18 mouse cellular contexts compared by ENCODE assay signal in the genomic region with DNA sequence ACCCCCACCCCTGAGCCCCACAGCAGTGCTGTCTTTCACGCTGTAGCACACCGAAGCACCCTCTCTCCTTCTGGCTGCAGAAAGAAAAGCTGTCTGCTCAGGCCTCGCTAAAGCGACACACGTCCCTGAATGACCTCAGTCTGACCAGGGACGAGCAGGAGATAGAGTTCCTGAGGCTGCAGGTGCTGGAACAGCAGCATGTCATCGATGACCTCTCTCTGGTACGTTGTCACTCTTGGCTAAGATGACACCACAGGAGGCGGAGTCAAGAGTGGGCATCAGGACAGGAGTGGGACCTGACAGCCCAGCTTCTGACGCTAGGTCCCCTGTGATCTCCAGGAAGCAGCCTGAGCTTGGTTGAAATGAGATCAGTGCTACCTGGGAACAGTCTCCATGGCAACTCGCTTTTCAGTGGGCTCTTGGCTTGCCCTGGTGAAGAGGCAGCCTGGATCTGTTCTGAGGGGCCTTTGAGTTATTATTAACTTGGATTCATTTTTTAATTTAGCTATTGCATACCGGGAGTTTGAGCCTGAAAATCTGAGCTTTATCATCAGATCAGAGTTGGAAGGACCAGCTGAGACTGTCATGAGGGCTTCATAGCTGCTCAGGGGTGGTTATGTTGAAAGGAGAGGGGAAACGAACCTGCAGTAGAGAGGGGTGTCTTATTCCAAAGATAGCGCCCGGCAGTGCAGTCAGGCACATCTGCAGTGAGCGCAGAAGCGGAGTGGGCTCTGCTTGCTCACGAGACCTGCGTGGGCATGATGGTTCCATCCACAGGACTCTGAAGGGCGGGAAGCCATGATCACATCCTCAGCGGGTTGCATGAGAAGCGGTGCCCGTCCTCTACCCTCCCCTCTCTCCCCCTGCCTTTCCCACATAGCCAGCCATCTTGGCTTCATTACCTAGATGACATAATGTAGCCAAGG. TPM values are rescaled to one million over a fixed set of nuclear protein-coding genes. Genes with fewer than 3 reads are reported as not detected.
DNase-seq lines count a peak whose midpoint lies in the region; ATAC-seq and TF ChIP-seq lines count a peak whose summit lies in the region.
"Had no signal": no experiment of that assay in that cellular context is flagged by ENCODE, and none has a peak within 500 bp of the region (broad histone marks: within the 10 kb centered on the region; RNA-seq: fewer than 3 reads in every experiment).

No protein-coding gene starts in this region.

- TF ChIP-seq CTCF in brain, embryonic 14.5 days (IDR thresholded peaks at IDR 0.05; ENCODE audit: borderline replicate concordance, extremely low read depth, insufficient read depth, insufficient read length), result no peak

- DNase-seq in layer of hippocampus, adult 9-11 months, result peak; percentile 72
- DNase-seq in layer of hippocampus, postnatal 10 days (ENCODE audit: low spot score in 2 of 2), result no peak
- peak; percentile 82 for DNase-seq in brain, embryonic 14.5 days (ENCODE audit: low read depth)
- DNase-seq in kidney, postnatal 10 days, result no peak
- DNase-seq in kidney, adult 8-10 months, result no peak
- DNase-seq: cerebellum, adult 9-11 months; lung, embryonic 14.5 days; thymus, postnatal 36 days had no signal

- no peak overlapping the region for H3K4me2 ChIP-seq in forebrain, embryonic 16.5 days (ENCODE audit: low read length)
- H3K4me2 ChIP-seq in midbrain, embryonic 16.5 days (ENCODE audit: low read length), result no peak overlapping the region
- H3K4me2 ChIP-seq: embryonic facial prominence, embryonic 13.5 days; intestine, embryonic 15.5 days; limb, embryonic 15.5 days; lung, embryonic 14.5 days; neural tube, embryonic 12.5 days; stomach, embryonic 15.5 days had no signal

- H3K36me3 ChIP-seq in forebrain, embryonic 16.5 days (ENCODE audit: control insufficient read depth, insufficient read depth), result no peaks in the 10 kb centered on the region
- H3K36me3 ChIP-seq in midbrain, embryonic 16.5 days (ENCODE audit: control insufficient read depth, insufficient read depth, low read length), result 0 out of 2 replicates have a peak, but pooled peaks cover 2% of the 10 kb centered on the region
- H3K36me3 ChIP-seq: embryonic facial prominence, embryonic 13.5 days; intestine, embryonic 15.5 days; limb, embryonic 15.5 days; neural tube, embryonic 12.5 days; stomach, embryonic 15.5 days had no signal

- peak; percentile 31; the same call in 1 of the 2 replicates for ATAC-seq in forebrain, embryonic 16.5 days
- peak; percentile 81 for ATAC-seq in midbrain, embryonic 16.5 days
- ATAC-seq: CD4-positive, CD25-positive, alpha-beta regulatory T cell, adult 4 months; intestine, embryonic 15.5 days had no signal

- 75% methylated on average over 23 of the region's 23 CpGs for WGBS in forebrain, embryonic 16.5 days
- 59% methylated on average over 23 of the region's 23 CpGs for WGBS in midbrain, embryonic 16.5 days

- 0 out of 2 replicates have a peak, but pooled peaks cover 9% of the 10 kb centered on the region for H3K4me1 ChIP-seq in forebrain, embryonic 16.5 days (replicated peaks; ENCODE audit: control insufficient read depth, insufficient read depth, low read length)
- H3K4me1 ChIP-seq in midbrain, embryonic 16.5 days (ENCODE audit: control insufficient read depth, insufficient read depth, low read length), result peaks cover 25% of the 10 kb centered on the region
- H3K4me1 ChIP-seq: embryonic facial prominence, embryonic 13.5 days; intestine, embryonic 15.5 days; limb, embryonic 15.5 days; neural tube, embryonic 12.5 days; stomach, embryonic 15.5 days had no signal

- no peak overlapping the region for H3K4me3 ChIP-seq in forebrain, embryonic 16.5 days (replicated peaks; ENCODE audit: low read length)
- H3K4me3 ChIP-seq in midbrain, embryonic 16.5 days (ENCODE audit: low read depth, low read length), result no peak overlapping the region
- H3K4me3 ChIP-seq: embryonic facial prominence, embryonic 13.5 days; intestine, embryonic 15.5 days; limb, embryonic 15.5 days; neural tube, embryonic 12.5 days; stomach, embryonic 15.5 days had no signal

- no peaks in the 10 kb centered on the region for H3K9me3 ChIP-seq in forebrain, embryonic 16.5 days (ENCODE audit: control insufficient read depth, low read length)
- no peaks in the 10 kb centered on the region for H3K9me3 ChIP-seq in midbrain, embryonic 16.5 days (replicated peaks; ENCODE audit: control insufficient read depth, low read length, poor library complexity, severe bottlenecking)
- H3K9me3 ChIP-seq: embryonic facial prominence, embryonic 13.5 days; intestine, embryonic 15.5 days; limb, embryonic 15.5 days; neural tube, embryonic 12.5 days; stomach, embryonic 15.5 days had no signal

- H3K27me3 ChIP-seq in forebrain, embryonic 16.5 days (replicated peaks; ENCODE audit: control insufficient read depth, insufficient read depth, low read length), result no peaks in the 10 kb centered on the region
- H3K27me3 ChIP-seq in midbrain, embryonic 16.5 days (ENCODE audit: control insufficient read depth, insufficient read depth, low read depth, low read length), result no peaks in the 10 kb centered on the region
- H3K27me3 ChIP-seq: embryonic facial prominence, embryonic 13.5 days; intestine, embryonic 15.5 days; limb, embryonic 15.5 days; neural tube, embryonic 12.5 days; stomach, embryonic 15.5 days had no signal

- no peak overlapping the region for H3K27ac ChIP-seq in forebrain, embryonic 16.5 days (ENCODE audit: low read length)
- H3K27ac ChIP-seq in midbrain, embryonic 16.5 days (ENCODE audit: low read length), result peak overlapping the region; percentile 86
- H3K27ac ChIP-seq: embryonic facial prominence, embryonic 13.5 days; intestine, embryonic 15.5 days; limb, embryonic 15.5 days; neural tube, embryonic 12.5 days; stomach, embryonic 15.5 days had no signal

- no peak overlapping the region for H3K9ac ChIP-seq in forebrain, embryonic 16.5 days (replicated peaks; ENCODE audit: low read depth, low read length)
- peak overlapping the region; percentile 42; the same call in 1 of the 2 replicates for H3K9ac ChIP-seq in midbrain, embryonic 16.5 days (ENCODE audit: low read depth, low read length)
- H3K9ac ChIP-seq: embryonic facial prominence, embryonic 13.5 days; intestine, embryonic 15.5 days; limb, embryonic 15.5 days; lung, embryonic 14.5 days; neural tube, embryonic 12.5 days; stomach, embryonic 15.5 days had no signal

- no peak for TF ChIP-seq POLR2A in brain, embryonic 14.5 days (IDR thresholded peaks at IDR 0.05; ENCODE audit: borderline replicate concordance, extremely low read depth, insufficient read depth, insufficient read length, poor library complexity, severe bottlenecking)

RNA-seq across cellular contexts. Expression of a gene that starts 20.6 kb away (rescaled TPM):
- 10 to 100 TPM; 16.5 to 18.4 TPM for total RNA-seq in layer of hippocampus, postnatal 10 days (2021)
- polyA plus RNA-seq in brain, embryonic 14.5 days (2012; rRNA removed), result 7.7 and 10.7 TPM in 2 replicates
- polyA plus RNA-seq in forebrain, embryonic 16.5 days (2015; fragmentation: Nextera tagmentation; extraction: Ambion mirVana), result 2.6 and 4.3 TPM in 2 replicates
- polyA plus RNA-seq in midbrain, embryonic 16.5 days (2015; fragmentation: Nextera tagmentation; extraction: Ambion mirVana), result 2.3 and 3.0 TPM in 2 replicates
- total RNA-seq: megakaryocyte, adult 5-6 weeks had no signal
- polyA plus RNA-seq: embryonic facial prominence, embryonic 13.5 days; heart, postnatal 0 days; lung, embryonic 14.5 days had no signal

Comparison
In these comparisons a context has a peak if more than half of its experiments do, and no peak if none do; other contexts are left out.
1. DNase-seq: peak in layer of hippocampus, adult 9-11 months (single experiment) and brain, embryonic 14.5 days (single experiment); none in layer of hippocampus, postnatal 10 days (0 of 2), kidney, postnatal 10 days (single experiment) and kidney, adult 8-10 months (0 of 2).